Mouse (Mus musculus): Measurements from ENCODE around the gene Ehbp1.

- TF ChIP-seq CTCF (IDR thresholded peaks at IDR 0.05; ENCODE audit: low read depth, low read length) (no peak), EP300 (IDR thresholded peaks at IDR 0.05; ENCODE audit: insufficient read depth, low read depth, low read length) (no peak)
Observed at GRCm38 (mm10) chr11:22057538-22057937, 284.6 kb downstream of the Ehbp1 start.
